Mouse (Mus musculus) hindlimb bud, embryonic 11.5 days (tissue): Measurements from ENCODE around the gene Dcxr.
"Not testable (repeated sequence)": the region's sequence is repeated elsewhere in the genome, so short reads cannot be mapped to it uniquely, and the experiment has no call there.

Source experiments
- DNase-seq: peaks from one replicate; pipeline ENCODE4 v3.0.0-alpha.2; 2012; ENCODE audit warnings: low read depth, low spot score; ENCODE audit errors: extremely low spot score

The Dcxr gene

GRCm38 (mm10) chr11:120727169-120727527, at the start of gene Dcxr:
Gene Dcxr (minus strand): TSS chr11:120727281.
- DNase-seq: peak; percentile 73

- peak; percentile 77 for DNase-seq
Observed at GRCm38 (mm10) chr11:120775774-120776469, 48.8 kb upstream of the Dcxr start.

GRCm38 (mm10) chr11:120773463-120774190, 46.5 kb upstream of the Dcxr start:
- DNase-seq: no peak

- no peak for DNase-seq
Observed at GRCm38 (mm10) chr11:120772749-120773148, 45.7 kb upstream of the Dcxr start.

- DNase-seq: no peak
Observed at GRCm38 (mm10) chr11:120768206-120768605, 41.1 kb upstream of the Dcxr start.

- not testable (repeated sequence) for DNase-seq
Observed at GRCm38 (mm10) chr11:120767023-120767422, 39.9 kb upstream of the Dcxr start.

GRCm38 (mm10) chr11:120763121-120763999, 36.3 kb upstream of the Dcxr start:
- DNase-seq: not testable (repeated sequence)

- DNase-seq: not testable (repeated sequence)
Observed at GRCm38 (mm10) chr11:120762672-120763041, 35.6 kb upstream of the Dcxr start, which contains the start of gene Hmga1b. Gene Hmga1b (plus strand): TSS chr11:120762794.

- no peak for DNase-seq
Observed at GRCm38 (mm10) chr11:120761811-120762671, 35.0 kb upstream of the Dcxr start.

GRCm38 (mm10) chr11:120760236-120760635, 33.2 kb upstream of the Dcxr start:
- no peak for DNase-seq

GRCm38 (mm10) chr11:120751606-120752005, 24.5 kb upstream of the Dcxr start:
- no peak for DNase-seq

GRCm38 (mm10) chr11:120749430-120749829, 22.3 kb upstream of the Dcxr start:
- no peak for DNase-seq

- DNase-seq: no peak
Observed at GRCm38 (mm10) chr11:120747974-120748373, 20.9 kb upstream of the Dcxr start.

GRCm38 (mm10) chr11:120744121-120744701, 17.1 kb upstream of the Dcxr start:
- DNase-seq: no peak

GRCm38 (mm10) chr11:120740981-120741380, 13.9 kb upstream of the Dcxr start:
- no peak for DNase-seq

- no peak for DNase-seq
Observed at GRCm38 (mm10) chr11:120736424-120736823, 9.3 kb upstream of the Dcxr start.

GRCm38 (mm10) chr11:120733521-120733920, 6.4 kb upstream of the Dcxr start:
- no peak for DNase-seq

GRCm38 (mm10) chr11:120731858-120732680, 5.0 kb upstream of the Dcxr start, which contains the start of gene Cbr2:
Gene Cbr2 (minus strand): TSS chr11:120732114.
- DNase-seq: no peak

GRCm38 (mm10) chr11:120731395-120731794, 4.3 kb upstream of the Dcxr start:
- DNase-seq: no peak
